7 mouse cellular contexts compared by ENCODE assay signal in genomic region chr5:64378591-64379275, GRCm38 (mm10).
DNase-seq lines count a peak whose midpoint lies in the region; ATAC-seq and TF ChIP-seq lines count a peak whose summit lies in the region.

No protein-coding gene starts in this region.

- no peak overlapping the region for H3K4me2 ChIP-seq in midbrain, embryonic 11.5 days
- no peak overlapping the region for H3K4me2 ChIP-seq in embryonic facial prominence, embryonic 13.5 days
- no peak overlapping the region for H3K4me2 ChIP-seq in kidney, postnatal 0 days (ENCODE audit: low read length)

- H3K4me1 ChIP-seq in midbrain, embryonic 10.5 days: peaks cover 74% of the 10 kb centered on the region
- H3K4me1 ChIP-seq in midbrain, embryonic 11.5 days (ENCODE audit: control insufficient read depth, insufficient read depth, low read length): 0 out of 2 replicates have a peak, but pooled peaks cover 12% of the 10 kb centered on the region
- H3K4me1 ChIP-seq in embryonic facial prominence, embryonic 13.5 days: peaks cover 63% of the 10 kb centered on the region
- peaks cover 26% of the 10 kb centered on the region for H3K4me1 ChIP-seq in kidney, postnatal 0 days (replicated peaks; ENCODE audit: insufficient read depth, low read length)

- H3K9me3 ChIP-seq in midbrain, embryonic 10.5 days (replicated peaks): no peaks in the 10 kb centered on the region
- H3K9me3 ChIP-seq in midbrain, embryonic 11.5 days (ENCODE audit: control insufficient read depth, low read length): no peaks in the 10 kb centered on the region
- no peaks in the 10 kb centered on the region for H3K9me3 ChIP-seq in embryonic facial prominence, embryonic 13.5 days
- H3K9me3 ChIP-seq in kidney, postnatal 0 days (replicated peaks; ENCODE audit: low read length): no peaks in the 10 kb centered on the region

- TF ChIP-seq CTCF in kidney, postnatal 0 days (IDR thresholded peaks at IDR 0.05; ENCODE audit: low read depth): no peak

- H3K9ac ChIP-seq in midbrain, embryonic 11.5 days (ENCODE audit: low read length): no peak overlapping the region
- no peak overlapping the region for H3K9ac ChIP-seq in embryonic facial prominence, embryonic 13.5 days
- 0 out of 2 replicates have a peak overlapping the region, but pooled peaks have one; percentile 18 for H3K9ac ChIP-seq in kidney, postnatal 0 days (ENCODE audit: low read depth, low read length)

- DNase-seq in midbrain, embryonic 10.5 days (ENCODE audit: low spot score): no peak
- DNase-seq in midbrain, embryonic 11.5 days (ENCODE audit: low spot score, missing footprints): no peak
- DNase-seq in kidney, postnatal 0 days (ENCODE audit: low spot score): peak; percentile 88
- no peak for DNase-seq in embryo, embryonic 10.5 days (ENCODE audit: low spot score)

- H3K27ac ChIP-seq in midbrain, embryonic 10.5 days (replicated peaks): peak overlapping the region; percentile 70
- no peak overlapping the region for H3K27ac ChIP-seq in midbrain, embryonic 11.5 days (ENCODE audit: low read depth, low read length)
- H3K27ac ChIP-seq in embryonic facial prominence, embryonic 13.5 days: peak overlapping the region; percentile 62
- peak overlapping the region; percentile 84 for H3K27ac ChIP-seq in kidney, postnatal 0 days

- no peaks in the 10 kb centered on the region for H3K27me3 ChIP-seq in midbrain, embryonic 10.5 days (ENCODE audit: low read depth, poor library complexity, severe bottlenecking)
- no peaks in the 10 kb centered on the region for H3K27me3 ChIP-seq in midbrain, embryonic 11.5 days (ENCODE audit: control insufficient read depth, insufficient read depth, low read length)
- no peaks in the 10 kb centered on the region for H3K27me3 ChIP-seq in embryonic facial prominence, embryonic 13.5 days
- no peaks in the 10 kb centered on the region for H3K27me3 ChIP-seq in kidney, postnatal 0 days (ENCODE audit: insufficient read depth, low read length)

- 75% methylated on average over 13 of the region's 13 CpGs for WGBS in midbrain, embryonic 10.5 days
- WGBS in midbrain, embryonic 11.5 days: 72% methylated on average over 13 of the region's 13 CpGs
- WGBS in embryonic facial prominence, embryonic 13.5 days: 43% methylated on average over 13 of the region's 13 CpGs
- WGBS in kidney, postnatal 0 days: 19% methylated on average over 13 of the region's 13 CpGs

- no peak for ATAC-seq in midbrain, embryonic 11.5 days (ENCODE audit: low FRiP score)
- ATAC-seq in embryonic facial prominence, embryonic 13.5 days (ENCODE audit: insufficient number of reproducible peaks, insufficient read depth, low FRiP score, low TSS enrichment, low read depth): no peak
- ATAC-seq in kidney, postnatal 0 days (replicated peaks; ENCODE audit: low FRiP score, low read depth): peak; percentile 80
- peak; percentile 52 for ATAC-seq in megakaryocyte progenitor cell, adult 5-6 weeks (replicated peaks; ENCODE audit: poor library complexity)
- ATAC-seq in erythroblast, adult 5-6 weeks (replicated peaks; ENCODE audit: low FRiP score, poor library complexity, severe bottlenecking): no peak

- no peaks in the 10 kb centered on the region for H3K36me3 ChIP-seq in midbrain, embryonic 10.5 days
- no peaks in the 10 kb centered on the region for H3K36me3 ChIP-seq in midbrain, embryonic 11.5 days (ENCODE audit: control insufficient read depth, insufficient read depth, low read length)
- no peaks in the 10 kb centered on the region for H3K36me3 ChIP-seq in embryonic facial prominence, embryonic 13.5 days
- no peaks in the 10 kb centered on the region for H3K36me3 ChIP-seq in kidney, postnatal 0 days (ENCODE audit: insufficient read depth, low read length)

- H3K4me3 ChIP-seq in midbrain, embryonic 10.5 days: no peak overlapping the region
- no peak overlapping the region for H3K4me3 ChIP-seq in midbrain, embryonic 11.5 days (ENCODE audit: low read depth, low read length)
- no peak overlapping the region for H3K4me3 ChIP-seq in embryonic facial prominence, embryonic 13.5 days
- no peak overlapping the region for H3K4me3 ChIP-seq in kidney, postnatal 0 days (replicated peaks; ENCODE audit: low read depth, low read length)

Comparison
In these comparisons a context has a peak if more than half of its experiments do, and no peak if none do; other contexts are left out.
1. ATAC-seq: peak in kidney, postnatal 0 days (single experiment) and megakaryocyte progenitor cell, adult 5-6 weeks (single experiment); none in midbrain, embryonic 11.5 days (single experiment), embryonic facial prominence, embryonic 13.5 days (single experiment) and erythroblast, adult 5-6 weeks (single experiment).